Mouse (Mus musculus) C2C12 (cell line): ENCODE measurements around the gene Nfia.

Experiments
- CTCF ChIP-seq: IDR thresholded peaks from one replicate; pipeline ENCODE4 v1.5.1; 2011; ENCODE audit not compliant: control insufficient read depth, insufficient read depth, insufficient read length
- USF1 ChIP-seq: IDR thresholded peaks from one replicate; pipeline ENCODE4 v1.6.1; 2011; ENCODE audit warnings: low read depth, mild to moderate bottlenecking, control low read depth, moderate library complexity

DNA sequence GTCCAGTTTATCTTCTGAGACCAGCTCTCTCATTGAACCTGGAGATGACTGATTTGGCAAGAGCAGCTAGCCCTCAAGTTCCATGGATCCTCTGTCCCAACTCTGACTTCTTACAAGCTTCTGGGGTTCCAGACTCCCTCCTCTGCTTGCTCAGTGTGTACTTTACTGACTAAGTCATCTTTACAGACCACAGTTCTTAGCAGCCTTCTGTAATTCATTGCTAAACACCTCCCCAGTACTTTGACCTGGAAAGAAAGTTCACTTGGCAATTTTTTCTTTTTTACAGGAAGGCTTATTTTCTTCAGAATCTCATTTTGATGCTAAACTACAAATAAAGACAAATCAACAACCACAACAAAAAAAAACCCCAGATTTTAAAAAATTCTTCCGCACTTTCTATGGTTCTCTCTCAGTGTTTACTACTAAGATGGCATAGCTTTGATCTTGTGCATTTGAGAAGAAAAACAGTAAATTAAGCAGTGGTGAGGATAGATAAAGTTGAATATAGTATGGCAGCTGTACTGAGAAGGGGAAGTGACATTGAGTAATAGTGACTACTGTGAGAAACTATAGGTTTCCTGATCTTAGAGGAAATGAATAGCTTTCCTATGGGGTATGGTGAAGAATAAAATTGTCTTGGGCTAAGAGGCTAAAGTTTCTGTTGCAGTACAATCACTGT, 213.7 kb downstream of the Nfia start:
- TF ChIP-seq CTCF (no peak), USF1 (no peak)
